Comparison of ENCODE assay signal across 8 mouse cellular contexts in the genomic region with DNA sequence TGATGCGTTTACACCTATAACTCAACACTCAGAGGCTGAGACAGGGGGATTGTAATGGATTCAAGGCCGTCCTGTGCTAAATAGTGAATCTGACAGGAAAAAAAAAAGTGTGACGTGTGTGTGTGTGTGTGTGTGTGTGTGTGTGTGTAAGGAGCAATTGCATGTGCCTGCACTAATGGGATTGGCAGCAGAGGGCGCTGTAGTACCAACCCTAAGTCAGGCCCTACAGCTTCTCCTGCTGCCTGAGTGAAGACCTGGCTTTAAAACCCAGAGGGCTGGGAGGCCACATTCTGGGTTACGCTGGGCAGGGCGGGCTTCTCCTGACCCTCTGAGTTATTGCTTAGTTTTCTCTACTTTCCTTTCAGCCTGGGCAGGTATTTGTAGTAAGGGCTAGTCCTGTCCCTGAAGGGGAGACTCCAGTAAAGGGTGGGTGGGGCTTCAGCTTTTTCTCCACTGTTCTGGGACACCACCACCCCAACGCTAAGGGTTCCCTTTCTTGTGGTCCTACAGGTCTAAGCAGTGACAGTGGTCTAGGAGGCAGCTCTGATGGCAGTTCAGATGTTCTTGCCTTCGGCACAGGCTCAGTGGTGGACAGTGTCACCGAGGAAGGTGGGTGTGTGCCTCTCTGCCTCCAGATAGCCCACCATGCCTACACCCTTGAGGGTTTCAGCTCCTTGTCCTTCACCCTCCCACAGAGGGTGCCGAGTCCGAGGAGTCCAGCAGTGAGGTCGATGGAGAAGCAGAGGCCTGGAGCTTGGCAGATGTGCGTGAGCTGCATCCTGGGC. TPM values are rescaled to one million over a fixed set of nuclear protein-coding genes. Genes with fewer than 3 reads are reported as not detected.
DNase-seq lines count a peak whose midpoint lies in the region; ATAC-seq and TF ChIP-seq lines count a peak whose summit lies in the region.
"Had no signal": no experiment of that assay in that cellular context is flagged by ENCODE, and none has a peak within 500 bp of the region (broad histone marks: within the 10 kb centered on the region; RNA-seq: fewer than 3 reads in every experiment).

No protein-coding gene starts in this region.

- H3K4me2 ChIP-seq in kidney, postnatal 0 days (ENCODE audit: low read length) = no peak overlapping the region
- no peak overlapping the region for H3K4me2 ChIP-seq in kidney, embryonic 16.5 days (replicated peaks; ENCODE audit: low read depth, low read length)
- H3K4me2 ChIP-seq: embryonic facial prominence, embryonic 15.5 days had no signal

- WGBS in kidney, postnatal 0 days = 89% methylated on average over 13 of the region's 13 CpGs
- 90% methylated on average over 13 of the region's 13 CpGs for WGBS in kidney, embryonic 16.5 days

- H3K9ac ChIP-seq in kidney, postnatal 0 days (ENCODE audit: low read depth, low read length) = no peak overlapping the region
- no peak overlapping the region for H3K9ac ChIP-seq in kidney, embryonic 16.5 days (replicated peaks; ENCODE audit: low read length)
- no peak overlapping the region for H3K9ac ChIP-seq in ES-E14 (ENCODE audit: insufficient read depth, low read depth, low read length, poor library complexity, severe bottlenecking)
- H3K9ac ChIP-seq: embryonic facial prominence, embryonic 15.5 days had no signal

- no peaks in the 10 kb centered on the region for H3K4me1 ChIP-seq in kidney, postnatal 0 days (replicated peaks; ENCODE audit: insufficient read depth, low read length)
- no peaks in the 10 kb centered on the region for H3K4me1 ChIP-seq in kidney, embryonic 16.5 days (ENCODE audit: insufficient read depth, low read length)
- H3K4me1 ChIP-seq in ES-E14 (ENCODE audit: control insufficient read depth in 2 of 2, insufficient read depth in 2 of 2, low read length in 2 of 2, poor library complexity in 1 of 2) = no peaks in the 10 kb centered on the region
- H3K4me1 ChIP-seq: embryonic facial prominence, embryonic 15.5 days had no signal

- H3K27me3 ChIP-seq in kidney, postnatal 0 days (ENCODE audit: insufficient read depth, low read length) = no peaks in the 10 kb centered on the region
- no peaks in the 10 kb centered on the region for H3K27me3 ChIP-seq in kidney, embryonic 16.5 days (ENCODE audit: insufficient read depth, low read length)
- H3K27me3 ChIP-seq: embryonic facial prominence, embryonic 15.5 days had no signal

- peak; percentile 35; the same call in 1 of the 2 replicates for TF ChIP-seq CTCF in kidney, postnatal 0 days (IDR thresholded peaks at IDR 0.05; ENCODE audit: low read depth)

- no peak for DNase-seq in kidney, postnatal 0 days (ENCODE audit: low spot score)
- DNase-seq in CD4-positive helper T cell, adult 2 months (ENCODE audit: low read depth, low spot score) = peak; percentile 35
- peak; percentile 60 for DNase-seq in ES-E14 (ENCODE audit: low read depth, low spot score)
- DNase-seq in embryo, embryonic 11 days = peak; percentile 29
- DNase-seq in left cerebral cortex, adult 8-10 months (ENCODE audit: low spot score in 2 of 2) = peak; percentile 1 to 6
- peak; percentile 54 for DNase-seq in testis, postnatal 10 days (ENCODE audit: low spot score)

- H3K36me3 ChIP-seq in kidney, postnatal 0 days (ENCODE audit: insufficient read depth, low read length) = peaks cover 51% of the 10 kb centered on the region
- peaks cover 29% of the 10 kb centered on the region for H3K36me3 ChIP-seq in kidney, embryonic 16.5 days (ENCODE audit: insufficient read depth, low read length)
- H3K36me3 ChIP-seq in ES-E14 (ENCODE audit: control insufficient read depth, insufficient read depth, low read length, poor library complexity, severe bottlenecking) = peaks cover 27% of the 10 kb centered on the region

- in situ Hi-C loops in ES-E14 (cut with MboI; ENCODE audit: low sequenced_read_pairs in 2 of 2, unreplicated experiment in 2 of 2) = no loop called here

- no peak overlapping the region for H3K27ac ChIP-seq in kidney, postnatal 0 days
- H3K27ac ChIP-seq in kidney, embryonic 16.5 days (ENCODE audit: low read length) = no peak overlapping the region
- H3K27ac ChIP-seq in ES-E14 (ENCODE audit: insufficient read depth, low read depth, low read length, poor library complexity, severe bottlenecking) = no peak overlapping the region
- H3K27ac ChIP-seq: embryonic facial prominence, embryonic 15.5 days had no signal

- H3K4me3 ChIP-seq in kidney, postnatal 0 days (replicated peaks; ENCODE audit: low read depth, low read length) = no peak overlapping the region
- H3K4me3 ChIP-seq in kidney, embryonic 16.5 days (ENCODE audit: low read length) = no peak overlapping the region
- H3K4me3 ChIP-seq in ES-E14 (ENCODE audit: insufficient read depth in 1 of 2, low read depth in 1 of 2, low read length in 2 of 2, poor library complexity in 1 of 2, severe bottlenecking in 1 of 2) = no peak overlapping the region
- H3K4me3 ChIP-seq: embryonic facial prominence, embryonic 15.5 days had no signal

- no peaks in the 10 kb centered on the region for H3K9me3 ChIP-seq in kidney, postnatal 0 days (replicated peaks; ENCODE audit: low read length)
- no peaks in the 10 kb centered on the region for H3K9me3 ChIP-seq in kidney, embryonic 16.5 days (ENCODE audit: low read length)
- H3K9me3 ChIP-seq in ES-E14 (ENCODE audit: control insufficient read depth, insufficient read depth, low read depth, low read length) = no peaks in the 10 kb centered on the region
- H3K9me3 ChIP-seq: embryonic facial prominence, embryonic 15.5 days had no signal

- no peak for ATAC-seq in kidney, postnatal 0 days (replicated peaks; ENCODE audit: low FRiP score, low read depth)
- ATAC-seq in kidney, embryonic 16.5 days (ENCODE audit: low FRiP score, low TSS enrichment) = no peak

TF ChIP-seq in ES-E14, 5 proteins besides CTCF, POLR2A, EP300 and RAD21:
- TF ChIP-seq CHD2 (IDR thresholded peaks at IDR 0.05; ENCODE audit: low read depth, low read length) = no peak
- TF ChIP-seq HCFC1 (IDR thresholded peaks at IDR 0.05; ENCODE audit: borderline replicate concordance, insufficient read depth, low read length) = no peak
- no peak for TF ChIP-seq ZNF384 (IDR thresholded peaks at IDR 0.05; ENCODE audit: low read depth, low read length)
- no peak for TF ChIP-seq MAFK (IDR thresholded peaks at IDR 0.05; ENCODE audit: insufficient read depth, low read depth, low read length)
- no peak for TF ChIP-seq ZC3H11A (IDR thresholded peaks at IDR 0.05; ENCODE audit: borderline replicate concordance, low read depth, low read length)

RNA-seq across cellular contexts. Expression of a gene that starts 12.9 kb away (rescaled TPM):
- 8.2 and 8.4 TPM in 2 replicates for polyA plus RNA-seq in kidney, postnatal 0 days (2015; fragmentation: Nextera tagmentation; extraction: Ambion mirVana)
- polyA plus RNA-seq in kidney, embryonic 16.5 days (2015; fragmentation: Nextera tagmentation; extraction: Ambion mirVana) = 16.5 and 17.6 TPM in 2 replicates
- 17.1 and 32.0 TPM in 2 replicates for total RNA-seq in ES-E14 (2012; rRNA removed)
- 100 to 1,000 TPM; 108 to 128 (median 122) TPM for total RNA-seq in left cerebral cortex, adult 8-10 months (2022)

RNA-seq across cellular contexts. Expression of a gene that starts 12.9 kb away (rescaled TPM):
- 33.8 and 38.0 TPM in 2 replicates for polyA plus RNA-seq in kidney, postnatal 0 days (2015; fragmentation: Nextera tagmentation; extraction: Ambion mirVana)
- 51.4 and 55.1 TPM in 2 replicates for polyA plus RNA-seq in kidney, embryonic 16.5 days (2015; fragmentation: Nextera tagmentation; extraction: Ambion mirVana)
- 62.2 and 104 TPM in 2 replicates for total RNA-seq in ES-E14 (2012; rRNA removed)
- total RNA-seq in left cerebral cortex, adult 8-10 months (2022) = 10 to 100 TPM; 49.0 to 65.6 (median 58.5) TPM

RNA-seq across cellular contexts. Expression of a gene that starts 35.2 kb away (rescaled TPM):
- 40.3 and 45.7 TPM in 2 replicates for polyA plus RNA-seq in kidney, postnatal 0 days (2015; fragmentation: Nextera tagmentation; extraction: Ambion mirVana)
- 72.9 and 80.1 TPM in 2 replicates for polyA plus RNA-seq in kidney, embryonic 16.5 days (2015; fragmentation: Nextera tagmentation; extraction: Ambion mirVana)
- 106 and 119 TPM in 2 replicates for total RNA-seq in ES-E14 (2012; rRNA removed)
- 10 to 100 TPM; 26.8 to 32.6 (median 30.0) TPM for total RNA-seq in left cerebral cortex, adult 8-10 months (2022)

RNA-seq across cellular contexts. Expression of a gene that starts 35.3 kb away (rescaled TPM):
- polyA plus RNA-seq in kidney, postnatal 0 days (2015; fragmentation: Nextera tagmentation; extraction: Ambion mirVana) = 14.8 and 17.2 TPM in 2 replicates
- polyA plus RNA-seq in kidney, embryonic 16.5 days (2015; fragmentation: Nextera tagmentation; extraction: Ambion mirVana) = 20.0 TPM in 2 replicates
- total RNA-seq in ES-E14 (2012; rRNA removed) = 9.7 and 10.1 TPM in 2 replicates
- total RNA-seq in left cerebral cortex, adult 8-10 months (2022) = 10 to 100 TPM; 30.1 to 48.4 (median 33.7) TPM

RNA-seq across cellular contexts. Expression of a gene that starts 39.1 kb away (rescaled TPM):
- 99.7 and 108 TPM in 2 replicates for polyA plus RNA-seq in kidney, postnatal 0 days (2015; fragmentation: Nextera tagmentation; extraction: Ambion mirVana)
- polyA plus RNA-seq in kidney, embryonic 16.5 days (2015; fragmentation: Nextera tagmentation; extraction: Ambion mirVana) = 100.0 and 102 TPM in 2 replicates
- 57.9 and 74.1 TPM in 2 replicates for total RNA-seq in ES-E14 (2012; rRNA removed)
- total RNA-seq in left cerebral cortex, adult 8-10 months (2022) = 10 to 100 TPM; 57.7 to 67.6 (median 65.2) TPM
